Mouse (Mus musculus): ENCODE data around the gene Mex3d. TPM values are rescaled to one million over a fixed set of nuclear protein-coding genes. Genes with fewer than 3 reads are reported as not detected.

Gene Mex3d
- 1 to 10 TPM in 18 of 26 experiments, under 1 TPM in 8; 0.28 to 5.7 (median 1.7) TPM for total RNA-seq (2018; cell fraction: chromatin; rRNA removed)
- 10 to 100 TPM in 1 of 26 experiments, 1 to 10 TPM in 25; 3.0 to 10.2 (median 5.6) TPM for total RNA-seq (2018; cell fraction: cytosol; rRNA removed)
- total RNA-seq (2018; cell fraction: nucleus; rRNA removed): 1 to 10 TPM; 2.6 to 8.0 (median 4.8) TPM
- 4.1 to 6.2 TPM (median 6.0 TPM) in 3 replicates for polyA plus RNA-seq (2018)

DNA sequence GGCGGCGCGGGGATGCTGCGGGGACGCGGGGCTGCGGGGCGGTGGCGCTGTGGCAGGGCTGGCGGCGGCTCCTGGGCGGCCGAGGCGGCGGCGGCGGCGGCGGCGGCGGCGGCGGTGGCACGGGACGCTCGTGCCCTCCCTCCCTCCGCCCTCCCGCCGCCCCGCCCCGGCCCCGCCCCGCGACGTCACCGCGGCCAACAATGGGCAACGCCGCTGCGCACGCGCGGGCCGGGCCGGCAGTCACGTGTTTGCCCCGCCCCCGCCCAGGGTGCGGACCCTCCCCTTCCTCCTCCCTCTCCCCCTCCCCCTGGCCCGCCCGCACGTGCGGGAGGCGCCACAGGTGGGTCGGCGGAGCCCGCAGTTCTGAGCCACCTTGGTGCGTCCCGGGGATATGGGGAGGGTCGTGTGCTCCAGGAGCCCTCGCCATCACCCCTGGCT, at the start of gene Mex3d:
Gene Mex3d (minus strand): TSS at position 138 of the 438 bp plus-strand sequence.
- Histone ChIP-seq H3K79me2 (ENCODE audit: inconsistent target) (peaks cover 37% of the 10 kb centered on the region; the same call in 1 of the 2 replicates), H3K4me3 (ENCODE audit: inconsistent target) (peak within 1 kb of the TSS; percentile 41), H3K36me3 (ENCODE audit: inconsistent target) (peaks cover 8% of the 10 kb centered on the region; the same call in 1 of the 2 replicates), H3K27ac (peak within 1 kb of the TSS; percentile 36; the same call in 1 of the 2 replicates)
- 0% methylated on average over 4 of the region's 61 CpGs for WGBS (ENCODE audit: missing documents)

DNA sequence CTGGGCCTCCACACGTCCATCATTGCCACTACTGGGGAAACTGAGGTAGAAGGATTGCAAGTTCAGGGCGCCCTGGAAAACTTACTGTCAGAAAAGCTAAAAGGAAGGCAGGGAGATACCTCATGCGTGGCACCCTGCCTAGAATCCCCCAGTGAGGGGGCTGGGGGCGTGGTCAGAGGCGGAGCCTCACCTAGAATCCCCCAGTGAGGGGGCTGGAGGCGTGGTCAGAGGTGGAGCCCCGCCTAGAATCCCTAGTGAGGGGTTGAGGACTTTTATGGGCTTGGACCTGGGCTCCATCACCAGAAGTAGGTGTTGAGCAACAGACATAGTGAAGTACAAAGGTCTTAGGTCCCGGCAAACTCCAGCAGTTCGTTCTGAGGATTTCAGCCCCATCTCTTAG, 48.8 kb upstream of the Mex3d start:
- H3K36me3 ChIP-seq (ENCODE audit: inconsistent target): no peaks in the 10 kb centered on the region
- H3K27ac ChIP-seq: no peak overlapping the region
- no peak overlapping the region for H3K4me3 ChIP-seq (ENCODE audit: inconsistent target)
- peaks cover 16% of the 10 kb centered on the region; the same call in 1 of the 2 replicates for H3K79me2 ChIP-seq (ENCODE audit: inconsistent target)
- 38% methylated on average over 9 of the region's 9 CpGs for WGBS (ENCODE audit: missing documents)

DNA sequence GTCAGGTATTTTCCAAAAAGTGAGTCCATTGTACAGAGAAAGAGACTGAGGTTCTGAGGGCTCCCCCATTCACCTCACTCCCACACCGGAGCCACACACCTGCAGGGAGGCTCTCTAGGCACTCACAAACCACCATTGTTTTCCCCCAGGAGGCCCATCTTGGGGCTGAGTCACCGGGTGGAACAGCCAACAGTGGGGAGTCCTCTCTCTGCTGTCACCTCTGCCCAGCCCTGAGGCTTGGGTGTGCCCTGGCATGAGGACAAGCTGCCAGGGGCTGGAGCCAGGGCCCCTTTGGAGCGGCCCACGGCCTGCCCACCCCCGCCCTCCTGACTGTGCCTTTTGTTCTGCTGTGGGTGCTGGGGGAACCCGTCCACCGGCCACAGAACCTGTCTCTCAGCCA, 48.3 kb upstream of the Mex3d start:
- WGBS (ENCODE audit: missing documents): 40% methylated on average over 6 of the region's 7 CpGs
- Histone ChIP-seq H3K79me2 (ENCODE audit: inconsistent target) (peaks cover 16% of the 10 kb centered on the region; the same call in 1 of the 2 replicates), H3K4me3 (ENCODE audit: inconsistent target) (no peak overlapping the region), H3K27ac (no peak overlapping the region), H3K36me3 (ENCODE audit: inconsistent target) (no peaks in the 10 kb centered on the region)

DNA sequence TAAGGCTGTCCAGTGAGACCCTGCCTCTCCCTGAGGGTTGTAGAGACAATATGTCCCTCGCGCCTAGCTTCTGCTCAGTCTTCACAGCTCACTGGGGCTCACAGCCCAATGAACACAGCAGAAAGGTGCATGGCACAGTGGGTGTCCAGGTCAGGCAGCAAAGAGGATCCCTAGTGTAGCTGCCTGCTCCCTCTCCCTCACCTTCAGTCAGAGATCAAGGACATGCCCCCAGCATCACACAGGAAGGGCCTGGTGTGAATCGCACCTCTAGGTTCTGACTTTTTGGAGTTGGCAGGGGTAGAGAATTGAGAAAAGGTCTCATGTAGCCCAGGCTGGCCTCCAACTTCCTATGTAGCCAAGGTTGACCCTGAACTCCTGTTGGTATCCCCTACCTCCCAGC, 47.4 kb upstream of the Mex3d start:
- no peak overlapping the region for H3K27ac ChIP-seq
- 93% methylated on average over 3 of the region's 3 CpGs for WGBS (ENCODE audit: missing documents)
- no peaks in the 10 kb centered on the region for H3K36me3 ChIP-seq (ENCODE audit: inconsistent target)
- H3K4me3 ChIP-seq (ENCODE audit: inconsistent target): no peak overlapping the region
- peaks cover 16% of the 10 kb centered on the region; the same call in 1 of the 2 replicates for H3K79me2 ChIP-seq (ENCODE audit: inconsistent target)

DNA sequence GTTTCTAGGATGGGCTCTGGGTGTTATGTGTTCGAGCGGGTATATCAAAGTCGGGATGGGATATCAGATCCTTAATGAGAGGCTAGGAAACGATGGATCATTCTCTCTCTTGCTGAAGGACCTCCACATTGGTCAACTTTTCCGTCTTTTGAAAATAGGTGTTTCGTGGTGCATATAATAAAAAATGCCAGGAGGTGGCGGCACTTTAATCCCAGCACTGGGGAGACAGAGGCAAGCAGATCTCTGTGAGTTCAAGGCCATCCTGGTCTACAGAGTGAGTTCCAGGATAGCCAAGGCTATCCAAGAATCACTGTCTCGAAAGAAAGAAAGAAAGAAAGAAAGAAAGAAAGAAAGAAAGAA, 46.8 kb upstream of the Mex3d start:
- peak overlapping the region; percentile 93 for H3K27ac ChIP-seq
- H3K36me3 ChIP-seq (ENCODE audit: inconsistent target): no peaks in the 10 kb centered on the region
- peak overlapping the region; percentile 35; the same call in 1 of the 2 replicates for H3K4me3 ChIP-seq (ENCODE audit: inconsistent target)
- H3K79me2 ChIP-seq (ENCODE audit: inconsistent target): peaks cover 16% of the 10 kb centered on the region; the same call in 1 of the 2 replicates
- WGBS (ENCODE audit: missing documents): 23% methylated on average over 8 of the region's 8 CpGs

- Histone ChIP-seq H3K79me2 (ENCODE audit: inconsistent target) (peaks cover 16% of the 10 kb centered on the region; the same call in 1 of the 2 replicates), H3K36me3 (ENCODE audit: inconsistent target) (no peaks in the 10 kb centered on the region), H3K4me3 (ENCODE audit: inconsistent target) (peak within 1 kb of the TSS; percentile 42), H3K27ac (peak within 1 kb of the TSS; percentile 93)
- under 1% methylated on average over 45 of the region's 61 CpGs for WGBS (ENCODE audit: missing documents)
Observed at GRCm38 (mm10) chr10:80433513-80434232, 46.2 kb upstream of the Mex3d start, which contains the start of gene Tcf3. Gene Tcf3, minus strand, starts transcription at chr10:80433647.

DNA sequence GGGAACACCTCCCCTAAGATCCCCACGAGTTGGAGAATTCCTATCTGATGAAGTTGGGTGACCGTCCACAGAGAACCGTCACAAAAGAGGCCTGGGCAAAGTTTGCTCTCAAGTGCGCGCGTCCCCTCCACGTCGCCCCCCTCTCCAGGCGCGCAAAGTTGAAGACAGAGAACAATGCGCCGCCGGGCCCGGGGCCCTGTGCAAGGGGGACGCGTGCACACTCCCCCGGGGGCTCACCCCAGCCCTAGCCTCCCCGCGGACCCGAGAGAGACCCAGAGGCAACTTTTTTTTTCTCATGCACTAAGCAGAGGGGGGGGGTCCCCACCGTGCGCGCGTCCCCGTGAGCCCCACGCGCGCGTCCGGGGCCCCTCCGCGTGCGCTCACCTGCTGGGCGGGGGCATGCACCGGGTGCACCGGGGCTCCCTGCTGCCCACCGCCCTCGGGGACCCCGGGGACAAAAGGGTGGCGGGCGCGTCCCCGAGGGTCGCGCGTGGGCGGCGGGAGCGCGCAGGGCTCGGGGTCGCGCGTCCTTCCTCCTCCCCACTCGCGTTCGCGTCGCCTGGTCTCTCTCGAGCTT, 45.6 kb upstream of the Mex3d start:
- WGBS (ENCODE audit: missing documents): under 1% methylated on average over 48 of the region's 60 CpGs
- no peak overlapping the region for H3K27ac ChIP-seq
- H3K4me3 ChIP-seq (ENCODE audit: inconsistent target): peak overlapping the region; percentile 42
- H3K79me2 ChIP-seq (ENCODE audit: inconsistent target): peaks cover 16% of the 10 kb centered on the region; the same call in 1 of the 2 replicates
- no peaks in the 10 kb centered on the region for H3K36me3 ChIP-seq (ENCODE audit: inconsistent target)

- H3K36me3 ChIP-seq (ENCODE audit: inconsistent target): peaks cover 4% of the 10 kb centered on the region; the same call in 1 of the 2 replicates
- H3K27ac ChIP-seq: no peak overlapping the region
- peak overlapping the region; percentile 42 for H3K4me3 ChIP-seq (ENCODE audit: inconsistent target)
- H3K79me2 ChIP-seq (ENCODE audit: inconsistent target): peaks cover 16% of the 10 kb centered on the region; the same call in 1 of the 2 replicates
- 7% methylated on average over 4 of the region's 4 CpGs for WGBS (ENCODE audit: missing documents)
Observed at GRCm38 (mm10) chr10:80432387-80432785, 44.9 kb upstream of the Mex3d start.

DNA sequence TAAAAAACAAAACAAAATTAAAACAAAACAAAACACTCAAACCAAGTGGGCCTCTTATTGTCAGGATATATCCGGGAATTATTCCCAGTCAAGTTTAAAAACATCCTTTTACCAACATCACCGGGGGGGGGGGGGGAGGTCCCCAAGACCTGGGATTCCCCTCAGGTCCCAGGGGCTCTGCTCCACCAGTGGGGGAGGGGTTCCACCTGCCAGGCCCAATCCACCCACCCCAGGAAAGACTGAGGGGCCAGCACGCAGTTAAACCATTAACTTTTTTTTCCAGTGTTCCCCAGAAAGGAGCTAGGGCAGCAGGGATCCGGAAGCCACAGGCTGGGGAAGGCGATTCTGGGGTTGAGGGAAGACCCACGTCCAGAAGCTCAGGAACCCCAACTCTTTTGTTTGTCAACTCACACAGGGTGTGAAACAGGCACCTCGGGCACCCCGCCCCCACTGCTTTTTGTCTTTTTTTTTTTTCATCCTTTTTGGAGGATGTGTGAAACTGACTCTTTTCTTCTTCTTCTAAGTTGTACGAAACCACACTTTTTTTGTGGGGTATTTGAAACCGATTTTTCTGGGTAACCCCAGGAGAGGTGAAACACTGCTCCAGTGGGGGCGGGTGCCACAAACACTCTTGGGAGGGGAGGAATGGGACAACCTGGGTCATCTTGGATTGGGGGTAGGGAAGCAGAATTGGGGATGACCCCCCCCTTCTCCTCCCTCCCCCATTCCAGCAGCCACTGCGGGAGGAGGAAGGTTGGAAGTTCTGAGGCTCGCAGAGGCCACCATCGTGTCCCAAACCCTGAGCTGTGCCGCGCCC, 44.3 kb upstream of the Mex3d start:
- peaks cover 16% of the 10 kb centered on the region; the same call in 1 of the 2 replicates for H3K79me2 ChIP-seq (ENCODE audit: inconsistent target)
- peaks cover 10% of the 10 kb centered on the region; the same call in 1 of the 2 replicates for H3K36me3 ChIP-seq (ENCODE audit: inconsistent target)
- no peak overlapping the region for H3K4me3 ChIP-seq (ENCODE audit: inconsistent target)
- H3K27ac ChIP-seq: no peak overlapping the region
- WGBS (ENCODE audit: missing documents): 39% methylated on average over 15 of the region's 16 CpGs

DNA sequence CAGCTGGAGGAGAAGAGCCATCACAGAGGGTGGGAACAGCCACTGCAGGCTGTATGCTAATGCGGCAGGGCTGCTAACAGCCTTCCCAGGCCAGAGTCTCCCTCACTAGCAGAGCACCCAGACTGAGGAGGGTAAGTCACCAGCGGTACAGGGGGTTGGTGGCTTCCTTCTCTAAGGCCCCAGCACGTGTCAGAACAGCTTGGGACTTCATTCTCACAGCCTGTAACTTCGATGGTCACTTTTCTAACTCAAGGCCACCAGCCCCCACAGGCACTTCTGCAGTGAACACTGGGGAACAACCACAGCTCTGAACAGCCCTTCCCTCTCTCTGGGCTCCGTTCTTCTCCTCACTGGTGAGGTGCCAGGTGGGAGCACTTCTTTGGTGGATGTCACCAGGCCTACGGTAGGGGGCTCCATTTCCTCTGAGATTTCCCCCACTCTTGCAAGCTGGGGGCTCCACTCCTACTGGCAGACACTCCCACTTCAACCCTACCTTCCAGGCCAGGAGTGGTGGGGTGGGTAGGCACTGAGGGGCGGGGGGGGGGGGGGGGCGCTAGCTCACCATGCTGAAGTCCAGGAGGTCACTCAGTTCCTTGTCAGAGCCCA, 43.0 kb upstream of the Mex3d start:
- no peak overlapping the region for H3K27ac ChIP-seq
- H3K79me2 ChIP-seq (ENCODE audit: inconsistent target): peaks cover 16% of the 10 kb centered on the region; the same call in 1 of the 2 replicates
- peaks cover 19% of the 10 kb centered on the region; the same call in 1 of the 2 replicates for H3K36me3 ChIP-seq (ENCODE audit: inconsistent target)

DNA sequence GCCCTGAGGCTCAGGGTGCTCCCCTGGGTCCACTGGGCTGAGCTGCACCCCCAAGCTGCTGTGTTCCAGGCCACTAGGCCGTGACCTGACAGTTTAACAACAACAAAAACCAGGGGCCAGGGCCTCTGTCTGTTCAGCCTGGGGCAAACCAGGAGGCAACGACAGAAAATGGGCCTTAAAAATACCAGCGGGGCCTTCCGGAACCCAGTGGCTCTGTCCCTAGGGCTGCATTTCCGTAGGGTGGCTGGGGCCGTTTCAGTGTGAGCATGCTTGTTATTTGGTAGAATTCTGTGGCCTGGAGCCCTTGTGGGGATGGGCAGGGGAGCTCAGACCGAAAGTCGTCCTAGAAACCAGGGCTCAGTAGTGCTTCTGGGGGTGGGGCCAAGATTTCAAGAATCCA, 42.3 kb upstream of the Mex3d start:
- peaks cover 16% of the 10 kb centered on the region; the same call in 1 of the 2 replicates for H3K79me2 ChIP-seq (ENCODE audit: inconsistent target)
- H3K36me3 ChIP-seq (ENCODE audit: inconsistent target): peaks cover 26% of the 10 kb centered on the region; the same call in 1 of the 2 replicates
- no peak overlapping the region for H3K4me3 ChIP-seq (ENCODE audit: inconsistent target)
- no peak overlapping the region for H3K27ac ChIP-seq
- WGBS (ENCODE audit: missing documents): 97% methylated on average over 8 of the region's 8 CpGs

More for the DNA sequence above, 43.0 kb upstream of the Mex3d start:
- 83% methylated on average over 6 of the region's 8 CpGs for WGBS (ENCODE audit: missing documents)
- H3K4me3 ChIP-seq (ENCODE audit: inconsistent target): no peak overlapping the region

DNA sequence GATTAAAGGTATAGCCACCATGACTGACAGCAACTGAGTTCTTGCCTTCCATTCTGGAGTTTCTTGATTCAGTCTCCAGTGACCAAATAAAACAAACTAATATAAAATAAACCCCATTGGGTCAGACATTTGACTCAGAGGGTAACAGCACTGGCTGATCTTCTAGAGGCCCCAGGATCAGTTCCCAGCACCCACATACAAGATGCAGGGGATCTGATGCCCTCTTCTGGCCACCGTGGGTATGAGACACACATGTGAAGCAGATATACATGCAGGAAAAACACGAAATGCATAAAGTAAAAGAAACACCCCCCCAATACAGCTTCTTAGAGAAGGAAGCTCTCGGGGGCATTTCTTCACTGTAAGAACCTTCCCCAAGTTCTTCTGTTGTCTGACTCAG, 37.6 kb upstream of the Mex3d start:
- H3K36me3 ChIP-seq (ENCODE audit: inconsistent target): peaks cover 39% of the 10 kb centered on the region; the same call in 1 of the 2 replicates
- 100% methylated on average over 3 of the region's 3 CpGs for WGBS (ENCODE audit: missing documents)
- H3K79me2 ChIP-seq (ENCODE audit: inconsistent target): no peaks in the 10 kb centered on the region
- H3K4me3 ChIP-seq (ENCODE audit: inconsistent target): no peak overlapping the region
- H3K27ac ChIP-seq: no peak overlapping the region

GRCm38 (mm10) chr10:80423562-80423961, 36.1 kb upstream of the Mex3d start:
- 77% methylated on average over 4 of the region's 4 CpGs for WGBS (ENCODE audit: missing documents)
- Histone ChIP-seq H3K4me3 (ENCODE audit: inconsistent target) (no peak overlapping the region), H3K36me3 (ENCODE audit: inconsistent target) (peaks cover 50% of the 10 kb centered on the region; the same call in 1 of the 2 replicates), H3K27ac (no peak overlapping the region), H3K79me2 (ENCODE audit: inconsistent target) (no peaks in the 10 kb centered on the region)
